Mouse (Mus musculus): ENCODE measurements around the gene Pdlim4. TPM values are rescaled to one million over a fixed set of nuclear protein-coding genes. Genes with fewer than 3 reads are reported as not detected.
"Not testable (repeated sequence)": the region's sequence is repeated elsewhere in the genome, so short reads cannot be mapped to it uniquely, and the experiment has no call there.

Gene Pdlim4
- polyA plus RNA-seq, 1 experiment from 2014 or later: 63.7 TPM

DNA sequence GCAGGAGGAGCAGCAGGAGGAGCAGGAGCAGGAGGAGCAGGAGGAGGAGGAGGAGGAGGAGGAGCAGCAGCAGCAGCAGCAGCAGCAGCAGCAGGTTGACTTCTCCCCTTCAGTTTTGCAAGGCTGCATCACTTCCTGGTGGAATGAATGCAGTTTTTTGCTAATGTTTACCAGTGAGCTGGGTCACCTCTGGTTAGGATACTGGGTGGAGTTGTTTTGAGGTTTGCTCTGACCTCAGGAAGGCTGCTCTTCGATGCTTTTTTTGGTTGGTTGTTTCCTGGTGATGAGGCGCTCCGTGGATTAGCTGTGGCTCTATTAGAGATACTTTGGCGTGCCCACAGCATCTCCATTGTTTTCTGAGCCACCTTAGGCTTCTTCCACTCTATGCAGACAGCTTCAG, 51.2 kb downstream of the Pdlim4 start:
- ATAC-seq (ENCODE audit: insufficient read depth, low FRiP score): no peak
- H3K27ac ChIP-seq (ENCODE audit: low read length): no peak overlapping the region
- no peak overlapping the region for H3K9ac ChIP-seq (ENCODE audit: low read length)
- H3K36me3 ChIP-seq (ENCODE audit: control insufficient read depth, insufficient read depth, low read length): no peaks in the 10 kb centered on the region
- H3K9me3 ChIP-seq (replicated peaks; ENCODE audit: control insufficient read depth, low read length): no peaks in the 10 kb centered on the region
- H3K4me3 ChIP-seq (replicated peaks; ENCODE audit: low read length): no peak overlapping the region
- 72% methylated on average over 4 of the region's 4 CpGs for WGBS
- H3K27me3 ChIP-seq (ENCODE audit: control insufficient read depth, insufficient read depth, low read length): no peaks in the 10 kb centered on the region
- no peak overlapping the region for H3K4me2 ChIP-seq (ENCODE audit: low read depth, low read length)
- H3K4me1 ChIP-seq (ENCODE audit: control insufficient read depth, insufficient read depth, low read length): no peaks in the 10 kb centered on the region

GRCm38 (mm10) chr11:54016051-54016450, 52.8 kb downstream of the Pdlim4 start:
- no peak for ATAC-seq (ENCODE audit: insufficient read depth, low FRiP score)
- no peak overlapping the region for H3K27ac ChIP-seq (ENCODE audit: low read length)
- H3K9me3 ChIP-seq (replicated peaks; ENCODE audit: control insufficient read depth, low read length): no peaks in the 10 kb centered on the region
- no peak overlapping the region for H3K4me2 ChIP-seq (ENCODE audit: low read depth, low read length)
- H3K27me3 ChIP-seq (ENCODE audit: control insufficient read depth, insufficient read depth, low read length): no peaks in the 10 kb centered on the region
- H3K9ac ChIP-seq (ENCODE audit: low read length): no peak overlapping the region
- 71% methylated on average over 8 of the region's 8 CpGs for WGBS
- H3K4me1 ChIP-seq (ENCODE audit: control insufficient read depth, insufficient read depth, low read length): no peaks in the 10 kb centered on the region
- H3K4me3 ChIP-seq (replicated peaks; ENCODE audit: low read length): no peak overlapping the region
- no peaks in the 10 kb centered on the region for H3K36me3 ChIP-seq (ENCODE audit: control insufficient read depth, insufficient read depth, low read length)

DNA sequence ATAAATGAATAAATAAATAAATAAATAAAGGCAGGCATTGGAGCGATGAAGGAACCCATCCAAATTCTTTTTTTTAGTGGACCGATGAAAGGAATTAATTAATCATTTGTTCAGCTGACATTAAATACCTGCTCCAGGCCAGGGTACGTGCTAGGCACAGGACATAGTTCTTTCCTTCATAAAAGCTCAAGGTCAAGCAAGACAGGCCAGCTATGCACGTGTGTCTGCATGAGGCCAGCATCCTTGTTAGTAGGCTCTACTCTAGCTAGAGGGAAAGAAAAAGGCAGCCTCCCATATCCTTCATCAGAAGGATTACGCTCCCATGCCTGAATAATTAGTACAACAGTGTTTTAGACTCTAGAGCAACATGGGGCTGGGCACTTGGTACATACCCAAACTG, 55.9 kb downstream of the Pdlim4 start:
- ATAC-seq (ENCODE audit: insufficient read depth, low FRiP score): no peak
- H3K9me3 ChIP-seq (replicated peaks; ENCODE audit: control insufficient read depth, low read length): no peaks in the 10 kb centered on the region
- no peak overlapping the region for H3K4me3 ChIP-seq (replicated peaks; ENCODE audit: low read length)
- no peaks in the 10 kb centered on the region for H3K27me3 ChIP-seq (ENCODE audit: control insufficient read depth, insufficient read depth, low read length)
- H3K4me1 ChIP-seq (ENCODE audit: control insufficient read depth, insufficient read depth, low read length): no peaks in the 10 kb centered on the region
- WGBS: 84% methylated on average over 5 of the region's 5 CpGs
- H3K36me3 ChIP-seq (ENCODE audit: control insufficient read depth, insufficient read depth, low read length): no peaks in the 10 kb centered on the region
- no peak overlapping the region for H3K4me2 ChIP-seq (ENCODE audit: low read depth, low read length)
- no peak overlapping the region for H3K9ac ChIP-seq (ENCODE audit: low read length)
- no peak overlapping the region for H3K27ac ChIP-seq (ENCODE audit: low read length)

DNA sequence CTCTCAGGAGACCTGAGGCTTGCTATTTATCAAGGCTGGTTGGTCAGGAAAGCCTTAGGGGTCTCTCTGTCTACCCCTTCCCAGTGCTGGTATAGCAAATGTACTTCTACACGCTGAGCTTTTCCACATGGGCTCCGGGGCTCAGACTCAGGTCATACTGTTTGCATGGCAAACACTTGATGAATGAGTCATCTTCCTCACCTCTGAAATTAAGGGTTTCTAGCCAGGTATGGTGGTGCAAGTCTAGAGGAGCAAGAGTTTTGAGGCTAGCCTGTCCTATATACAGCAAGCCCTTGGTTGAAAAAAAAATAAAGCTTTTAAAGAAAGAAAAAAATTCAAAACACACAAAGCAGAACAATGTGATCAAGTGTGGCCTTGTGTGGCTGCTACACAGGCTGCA, 57.6 kb downstream of the Pdlim4 start:
- H3K9ac ChIP-seq (ENCODE audit: low read length): no peak overlapping the region
- ATAC-seq (ENCODE audit: insufficient read depth, low FRiP score): no peak
- 74% methylated on average over 2 of the region's 2 CpGs for WGBS

DNA sequence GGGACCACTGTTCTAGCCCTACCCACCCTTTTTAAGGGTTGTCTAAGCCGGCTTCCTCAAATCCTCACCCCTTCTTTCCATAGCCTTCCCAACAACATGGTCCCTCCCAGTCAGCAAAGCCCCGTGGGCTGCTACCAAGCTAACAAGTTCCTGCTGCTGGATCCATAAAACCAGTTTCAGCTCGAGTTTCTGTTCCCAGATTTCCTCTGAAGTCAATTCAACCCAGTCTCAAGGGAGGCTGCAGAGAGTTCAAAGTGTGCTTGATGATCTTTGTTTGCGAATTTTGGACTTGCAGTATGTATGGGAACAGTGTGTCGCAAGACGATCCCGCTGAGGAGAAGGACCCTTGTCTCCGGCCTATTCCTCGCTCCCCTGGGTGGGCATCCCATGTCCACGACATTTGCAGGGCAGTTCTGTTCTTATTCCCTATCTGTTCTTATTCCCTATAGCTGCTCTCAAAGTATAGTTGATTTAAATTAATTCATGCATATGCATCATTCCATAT, 60.3 kb downstream of the Pdlim4 start:
- H3K27me3 ChIP-seq (ENCODE audit: control insufficient read depth, insufficient read depth, low read length): no peaks in the 10 kb centered on the region
- H3K4me3 ChIP-seq (replicated peaks; ENCODE audit: low read length): no peak overlapping the region
- H3K9me3 ChIP-seq (replicated peaks; ENCODE audit: control insufficient read depth, low read length): no peaks in the 10 kb centered on the region
- no peaks in the 10 kb centered on the region for H3K4me1 ChIP-seq (ENCODE audit: control insufficient read depth, insufficient read depth, low read length)
- no peaks in the 10 kb centered on the region for H3K36me3 ChIP-seq (ENCODE audit: control insufficient read depth, insufficient read depth, low read length)
- ATAC-seq (ENCODE audit: insufficient read depth, low FRiP score): no peak
- no peak overlapping the region for H3K27ac ChIP-seq (ENCODE audit: low read length)
- no peak overlapping the region for H3K9ac ChIP-seq (ENCODE audit: low read length)
- WGBS: 76% methylated on average over 10 of the region's 10 CpGs
- no peak overlapping the region for H3K4me2 ChIP-seq (ENCODE audit: low read depth, low read length)

More for the DNA sequence above, 57.6 kb downstream of the Pdlim4 start:
- no peaks in the 10 kb centered on the region for H3K9me3 ChIP-seq (replicated peaks; ENCODE audit: control insufficient read depth, low read length)
- no peak overlapping the region for H3K27ac ChIP-seq (ENCODE audit: low read length)
- no peak overlapping the region for H3K4me2 ChIP-seq (ENCODE audit: low read depth, low read length)
- H3K4me1 ChIP-seq (ENCODE audit: control insufficient read depth, insufficient read depth, low read length): no peaks in the 10 kb centered on the region
- H3K27me3 ChIP-seq (ENCODE audit: control insufficient read depth, insufficient read depth, low read length): no peaks in the 10 kb centered on the region
- no peak overlapping the region for H3K4me3 ChIP-seq (replicated peaks; ENCODE audit: low read length)
- no peaks in the 10 kb centered on the region for H3K36me3 ChIP-seq (ENCODE audit: control insufficient read depth, insufficient read depth, low read length)

GRCm38 (mm10) chr11:54007717-54008116, 61.1 kb downstream of the Pdlim4 start:
- no peaks in the 10 kb centered on the region for H3K27me3 ChIP-seq (ENCODE audit: control insufficient read depth, insufficient read depth, low read length)
- H3K4me1 ChIP-seq (ENCODE audit: control insufficient read depth, insufficient read depth, low read length): no peaks in the 10 kb centered on the region
- no peak overlapping the region for H3K4me3 ChIP-seq (replicated peaks; ENCODE audit: low read length)
- H3K36me3 ChIP-seq (ENCODE audit: control insufficient read depth, insufficient read depth, low read length): no peaks in the 10 kb centered on the region
- ATAC-seq (ENCODE audit: insufficient read depth, low FRiP score): no peak
- no peak overlapping the region for H3K9ac ChIP-seq (ENCODE audit: low read length)
- H3K4me2 ChIP-seq (ENCODE audit: low read depth, low read length): no peak overlapping the region
- H3K27ac ChIP-seq (ENCODE audit: low read length): no peak overlapping the region
- H3K9me3 ChIP-seq (replicated peaks; ENCODE audit: control insufficient read depth, low read length): no peaks in the 10 kb centered on the region
- WGBS: 88% methylated on average over 11 of the region's 11 CpGs

- no peak overlapping the region for H3K9ac ChIP-seq (ENCODE audit: low read length)
- H3K27ac ChIP-seq (ENCODE audit: low read length): no peak overlapping the region
- no peak for ATAC-seq (ENCODE audit: insufficient read depth, low FRiP score)
- H3K4me2 ChIP-seq (ENCODE audit: low read depth, low read length): no peak overlapping the region
- no peaks in the 10 kb centered on the region for H3K9me3 ChIP-seq (replicated peaks; ENCODE audit: control insufficient read depth, low read length)
- 61% methylated on average over 4 of the region's 4 CpGs for WGBS
- no peaks in the 10 kb centered on the region for H3K4me1 ChIP-seq (ENCODE audit: control insufficient read depth, insufficient read depth, low read length)
- H3K36me3 ChIP-seq (ENCODE audit: control insufficient read depth, insufficient read depth, low read length): no peaks in the 10 kb centered on the region
- no peak overlapping the region for H3K4me3 ChIP-seq (replicated peaks; ENCODE audit: low read length)
- no peaks in the 10 kb centered on the region for H3K27me3 ChIP-seq (ENCODE audit: control insufficient read depth, insufficient read depth, low read length)
These were observed 61.9 kb downstream of the Pdlim4 start for GRCm38 (mm10) chr11:54006901-54007300.

GRCm38 (mm10) chr11:54006362-54006761, 62.5 kb downstream of the Pdlim4 start:
- H3K9ac ChIP-seq (ENCODE audit: low read length); H3K4me2 ChIP-seq (ENCODE audit: low read depth, low read length); H3K27me3 ChIP-seq (ENCODE audit: control insufficient read depth, insufficient read depth, low read length); H3K36me3 ChIP-seq (ENCODE audit: control insufficient read depth, insufficient read depth, low read length); ATAC-seq (ENCODE audit: insufficient read depth, low FRiP score); H3K4me1 ChIP-seq (ENCODE audit: control insufficient read depth, insufficient read depth, low read length); H3K9me3 ChIP-seq (replicated peaks; ENCODE audit: control insufficient read depth, low read length); H3K4me3 ChIP-seq (replicated peaks; ENCODE audit: low read length); H3K27ac ChIP-seq (ENCODE audit: low read length): not testable (repeated sequence)
- 37% methylated on average over 5 of the region's 5 CpGs for WGBS
